Mouse (Mus musculus) spleen, adult 2 months (tissue): ENCODE measurements around the gene Zfand3. TPM values are rescaled to one million over a fixed set of nuclear protein-coding genes. Genes with fewer than 3 reads are reported as not detected.

Source experiments
- DNase-seq, 2 experiments: peaks; one replicate each; pipeline versions ENCODE4 v3.0.0 to v3.0.0-alpha.2; 2012 to 2021; ENCODE audit warnings: low spot score in 2 of 2, low read depth in 1 of 2
- H3K27ac ChIP-seq: fragments of 200-500 bp; 2 replicates; pipeline ENCODE4 v1.5.1; 2012; ENCODE audit warnings: low read length, inconsistent platforms; ENCODE audit not compliant: insufficient read depth
- H3K27me3 ChIP-seq: fragments of 200-500 bp; 2 replicates; pipeline ENCODE4 v1.6.1; 2012; ENCODE audit warnings: mild to moderate bottlenecking, moderate library complexity, low read length, inconsistent platforms; ENCODE audit not compliant: control insufficient read depth, insufficient read depth
- H3K36me3 ChIP-seq: fragments of 200-500 bp; 2 replicates; pipeline ENCODE4 v1.6.1; 2012; ENCODE audit warnings: mild to moderate bottlenecking, low read length, inconsistent platforms; ENCODE audit not compliant: control insufficient read depth, insufficient read depth
- H3K4me1 ChIP-seq: fragments of 200-500 bp; 2 replicates; pipeline ENCODE4 v1.6.1; 2011; ENCODE audit warnings: inconsistent platforms; ENCODE audit not compliant: control insufficient read depth, insufficient read depth, insufficient read length
- H3K4me3 ChIP-seq: fragments of 200-500 bp; 2 replicates; pipeline ENCODE4 v1.5.1; 2011; ENCODE audit warnings: mild to moderate bottlenecking, inconsistent platforms; ENCODE audit not compliant: insufficient read depth, insufficient read length; ENCODE audit errors: extremely low read depth
- CTCF ChIP-seq: fragments of 200-500 bp; IDR thresholded peaks from 2 replicates; pipeline ENCODE4 v1.5.1; 2011; ENCODE audit warnings: mild to moderate bottlenecking, inconsistent platforms; ENCODE audit not compliant: insufficient read depth, insufficient read length, insufficient replicate concordance; ENCODE audit errors: extremely low read depth
- POLR2A ChIP-seq: fragments of 200-500 bp; IDR thresholded peaks from 2 replicates; pipeline ENCODE4 v1.6.1; 2011; ENCODE audit warnings: low read depth, low read length, inconsistent platforms
- WGBS: fragments of 180-500 bp; shearing (Covaris S2); methylation state at CpG from one replicate; pipeline ENCODE4 v1.1.7; 2018; 5-methylcytosine and 5-hydroxymethylcytosine counted together
- polyA plus RNA-seq: library from polyadenylated mRNA; depleted of rRNA; stranded (reverse); fragments of >200 nt; gene quantifications from 2 replicates; pipeline ENCODE4 v1.2.3, GENCODE M21; 2012

The Zfand3 gene
- polyA plus RNA-seq, 1 experiment, result 50.5 TPM

DNA sequence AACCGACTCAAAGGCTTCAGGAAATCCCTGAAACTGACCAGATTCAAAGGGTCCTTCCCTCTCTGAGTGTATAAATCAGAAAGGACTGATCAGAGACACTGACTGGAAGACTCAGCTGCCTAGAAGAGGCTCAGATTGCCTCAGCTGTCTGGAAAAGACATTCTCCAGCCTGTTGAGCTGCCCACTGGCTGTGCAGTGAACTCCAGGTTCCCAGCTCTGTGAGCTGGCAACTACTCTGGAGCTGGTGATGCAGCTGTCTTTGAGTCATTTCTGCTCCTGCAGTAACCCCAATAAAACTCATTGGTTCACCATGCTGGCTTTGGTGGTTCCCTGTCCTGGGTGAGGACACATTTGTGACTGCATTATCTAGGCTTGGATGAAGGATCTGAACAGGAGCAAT is 226.9 kb downstream of the Zfand3 start:
- 94% methylated on average over 1 of the region's 1 CpGs for WGBS
- no peaks in the 10 kb centered on the region for H3K4me1 ChIP-seq
- H3K36me3 ChIP-seq, result no peaks in the 10 kb centered on the region
- TF ChIP-seq CTCF (no peak), POLR2A (no peak)
- H3K27me3 ChIP-seq, result no peaks in the 10 kb centered on the region
- H3K4me3 ChIP-seq, result no peak overlapping the region
- no peak for DNase-seq
- H3K27ac ChIP-seq, result no peak overlapping the region

DNA sequence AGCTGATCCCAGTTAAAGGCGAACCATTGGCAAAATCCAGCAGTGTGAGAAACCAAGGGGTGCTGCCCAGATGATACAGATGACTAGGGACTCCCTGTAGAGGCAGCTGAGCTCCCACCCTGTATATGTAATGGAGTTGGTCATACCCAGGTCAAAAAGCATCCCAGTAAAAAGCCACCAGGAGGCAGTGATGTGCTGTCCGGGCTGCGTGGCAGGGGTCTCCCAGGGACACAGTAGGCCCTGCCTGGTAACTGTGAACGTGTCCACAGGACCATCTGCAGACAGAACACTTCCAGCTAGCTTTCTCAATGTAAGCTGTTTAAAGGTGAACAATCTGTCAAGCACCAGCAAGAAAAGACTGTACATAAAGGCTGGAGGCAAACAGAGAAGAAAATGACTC is 228.2 kb downstream of the Zfand3 start:
- Histone ChIP-seq H3K4me3 (no peak overlapping the region), H3K36me3 (no peaks in the 10 kb centered on the region), H3K4me1 (no peaks in the 10 kb centered on the region), H3K27ac (no peak overlapping the region), H3K27me3 (no peaks in the 10 kb centered on the region)
- TF ChIP-seq CTCF, result no peak
- TF ChIP-seq POLR2A, result no peak
- DNase-seq, result no peak
- WGBS, result 89% methylated on average over 4 of the region's 4 CpGs

DNA sequence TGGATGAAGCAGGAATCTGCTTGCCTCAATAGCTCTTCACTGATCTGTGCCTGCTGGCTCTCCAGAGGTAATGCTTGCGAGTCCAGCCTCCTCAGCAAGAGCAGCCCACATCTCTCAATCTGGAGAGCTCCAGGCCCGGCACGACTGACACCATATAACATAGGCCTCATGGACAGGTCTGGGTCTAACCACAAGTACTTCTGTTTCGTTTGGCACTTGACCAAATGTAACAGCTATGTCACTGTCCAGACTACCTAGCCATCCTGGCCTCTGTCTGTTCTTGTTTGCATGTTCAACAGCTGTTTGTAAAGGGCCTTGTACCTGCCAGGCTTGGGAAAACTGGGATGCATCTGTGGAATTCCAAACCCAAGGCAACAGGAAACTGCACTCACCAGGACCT is 230.8 kb downstream of the Zfand3 start:
- no peak for TF ChIP-seq CTCF
- no peak for TF ChIP-seq POLR2A
- no peaks in the 10 kb centered on the region for H3K4me1 ChIP-seq
- WGBS, result 60% methylated on average over 4 of the region's 4 CpGs

DNA sequence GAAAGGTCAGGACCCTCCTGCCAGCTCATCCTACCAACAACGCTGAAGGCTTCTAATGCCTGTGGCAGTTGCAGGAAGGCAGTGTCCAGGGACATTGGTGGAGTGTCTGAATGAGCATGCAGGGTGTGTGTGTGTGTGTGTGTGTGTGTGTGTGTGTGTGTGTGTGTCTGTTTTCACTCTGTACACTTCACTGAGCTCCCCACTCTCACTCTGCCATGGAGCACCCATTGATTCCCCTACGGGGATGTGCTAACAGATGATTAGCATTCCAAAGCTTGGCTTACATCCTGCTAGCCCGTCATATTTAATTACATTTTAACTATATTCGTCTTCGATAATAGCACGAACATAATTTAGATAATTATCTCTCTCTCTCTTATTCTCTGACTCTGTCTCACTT is 232.1 kb downstream of the Zfand3 start:
- TF ChIP-seq POLR2A (no peak), CTCF (no peak)
- H3K4me3 ChIP-seq, result no peak overlapping the region
- H3K27me3 ChIP-seq, result no peaks in the 10 kb centered on the region
- H3K27ac ChIP-seq, result no peak overlapping the region
- WGBS, result 94% methylated on average over 6 of the region's 6 CpGs
- no peak for DNase-seq
- H3K4me1 ChIP-seq, result no peaks in the 10 kb centered on the region
- no peaks in the 10 kb centered on the region for H3K36me3 ChIP-seq

More for the DNA sequence above, 230.8 kb downstream of the Zfand3 start:
- Histone ChIP-seq H3K27me3 (no peaks in the 10 kb centered on the region), H3K4me3 (no peak overlapping the region), H3K36me3 (no peaks in the 10 kb centered on the region), H3K27ac (no peak overlapping the region)
- no peak for DNase-seq

DNA sequence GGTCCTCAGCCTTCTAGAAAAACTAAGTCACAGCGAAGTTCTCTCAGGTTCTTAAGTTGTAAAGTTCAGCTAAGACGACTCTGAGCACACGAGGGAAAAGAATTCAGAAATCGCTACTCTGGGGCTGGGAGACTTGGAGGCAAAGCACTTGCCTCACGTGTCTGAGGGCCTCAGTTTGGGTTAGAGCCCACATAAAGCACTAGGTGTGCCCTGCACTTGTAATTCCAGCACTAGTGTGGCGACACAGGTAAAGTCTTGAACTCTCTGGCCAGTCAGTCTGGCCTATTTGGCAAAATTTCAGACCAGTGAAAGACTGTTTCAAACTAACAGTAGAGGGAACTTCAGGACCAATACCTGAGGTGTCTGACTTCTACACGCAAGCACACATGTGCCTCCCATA is 233.1 kb downstream of the Zfand3 start:
- Histone ChIP-seq H3K36me3 (no peaks in the 10 kb centered on the region), H3K27me3 (no peaks in the 10 kb centered on the region), H3K4me3 (no peak overlapping the region), H3K27ac (no peak overlapping the region), H3K4me1 (no peaks in the 10 kb centered on the region)
- no peak for DNase-seq
- TF ChIP-seq POLR2A, result no peak
- no peak for TF ChIP-seq CTCF
- WGBS, result 95% methylated on average over 7 of the region's 7 CpGs

DNA sequence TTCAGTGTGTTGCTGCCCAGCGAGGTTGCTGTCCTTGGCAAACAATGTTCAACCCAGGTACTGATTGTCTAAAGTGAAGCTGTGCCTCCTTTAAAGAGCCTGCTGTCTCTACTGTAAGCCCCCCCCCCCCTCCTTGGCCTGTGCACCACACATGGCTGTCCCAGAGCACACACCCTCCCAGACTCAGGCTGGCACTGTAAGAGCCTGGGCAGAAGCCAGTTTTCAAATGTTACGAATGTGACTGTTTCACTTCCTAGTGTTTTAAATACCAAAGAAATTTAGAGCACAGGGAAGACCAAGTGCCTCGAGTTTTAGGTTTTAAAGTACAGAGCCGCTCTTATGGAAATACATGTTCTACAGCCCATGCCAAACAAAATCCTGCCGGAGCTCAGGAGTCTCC is 234.9 kb downstream of the Zfand3 start:
- Histone ChIP-seq H3K36me3 (no peaks in the 10 kb centered on the region), H3K4me3 (no peak overlapping the region), H3K27ac (no peak overlapping the region), H3K27me3 (no peaks in the 10 kb centered on the region), H3K4me1 (no peaks in the 10 kb centered on the region)
- DNase-seq, result no peak
- WGBS, result 79% methylated on average over 5 of the region's 5 CpGs
- TF ChIP-seq CTCF, result no peak
- no peak for TF ChIP-seq POLR2A

DNA sequence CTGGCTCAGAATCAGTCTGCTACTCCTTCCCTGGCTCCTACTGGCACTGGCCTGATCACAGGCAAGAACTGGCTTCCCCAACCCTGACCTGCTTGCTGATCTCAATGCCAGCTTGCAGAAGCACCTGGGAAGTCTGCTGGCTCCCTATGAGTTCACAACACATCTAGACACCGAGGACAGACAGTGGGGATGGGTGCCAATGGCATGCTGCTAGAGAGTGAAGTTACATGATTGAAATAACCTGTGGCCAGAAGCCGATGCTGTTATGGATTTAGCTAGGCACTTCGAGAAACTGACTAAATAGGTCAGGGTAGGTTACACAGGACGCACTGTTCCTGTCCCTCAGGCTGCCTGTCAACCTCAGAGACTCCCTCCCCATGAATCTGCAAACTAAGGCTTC is 236.1 kb downstream of the Zfand3 start:
- 90% methylated on average over 4 of the region's 4 CpGs for WGBS
- TF ChIP-seq POLR2A (no peak), CTCF (no peak)
- no peaks in the 10 kb centered on the region for H3K36me3 ChIP-seq
- no peak overlapping the region for H3K4me3 ChIP-seq
- H3K27ac ChIP-seq, result no peak overlapping the region
- no peaks in the 10 kb centered on the region for H3K4me1 ChIP-seq
- no peaks in the 10 kb centered on the region for H3K27me3 ChIP-seq
- no peak for DNase-seq

DNA sequence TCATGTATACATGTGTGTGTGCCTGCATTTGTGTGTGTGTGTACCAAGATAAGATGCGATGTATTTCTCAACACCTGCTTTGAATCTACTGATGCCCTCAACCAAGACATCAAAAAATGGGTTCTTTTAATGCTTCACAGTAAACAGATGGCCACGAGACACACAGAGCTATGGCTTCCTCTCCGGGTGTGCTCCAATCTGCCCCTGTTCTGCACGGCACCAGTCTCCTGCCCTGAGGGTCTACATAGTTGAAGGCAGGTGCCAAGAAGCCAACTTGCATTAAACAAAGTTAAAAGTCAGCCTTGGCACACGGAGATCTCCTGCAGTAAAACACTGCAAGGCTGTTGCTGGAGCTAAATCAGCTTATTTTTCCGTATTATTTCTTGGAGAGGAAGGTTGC is 236.5 kb downstream of the Zfand3 start:
- H3K4me3 ChIP-seq, result no peak overlapping the region
- H3K4me1 ChIP-seq, result no peaks in the 10 kb centered on the region
- 90% methylated on average over 6 of the region's 6 CpGs for WGBS
- DNase-seq, result no peak
- H3K27ac ChIP-seq, result no peak overlapping the region
- no peak for TF ChIP-seq POLR2A
- no peak for TF ChIP-seq CTCF
- H3K27me3 ChIP-seq, result no peaks in the 10 kb centered on the region
- H3K36me3 ChIP-seq, result no peaks in the 10 kb centered on the region
